Mouse (Mus musculus): ENCODE measurements at regions not wholly inside any gene's neighbourhood (a gene's known extent, or its start where the extent isn't known, plus 50 kb on each side); places are given as distances from the start of the nearest gene placed in this dataset.

GRCm38 (mm10) chr10:102829606-102830005 is 200.4 kb downstream of the Alx1 start:
- no peak for TF ChIP-seq POLR2A (IDR thresholded peaks at IDR 0.05; ENCODE audit: borderline replicate concordance, extremely low read depth, insufficient read depth, insufficient read length, poor library complexity, severe bottlenecking)
- no peak for TF ChIP-seq CTCF (IDR thresholded peaks at IDR 0.05; ENCODE audit: borderline replicate concordance, extremely low read depth, insufficient read depth, insufficient read length)
